Mouse (Mus musculus) megakaryocyte, embryonic 14.5 days (primary cell): ENCODE measurements around the gene Trp53i11. TPM values are rescaled to one million over a fixed set of nuclear protein-coding genes. Genes with fewer than 3 reads are reported as not detected.

Experiments used
- H3K27me3 ChIP-seq: replicated peaks from 2 replicates; pipeline ENCODE3; 2012; ENCODE audit warnings: inconsistent platforms
- H3K36me3 ChIP-seq: replicated peaks from 2 replicates; pipeline ENCODE3; 2012; ENCODE audit warnings: low read length, inconsistent platforms, mixed read lengths
- H3K4me1 ChIP-seq: 2 replicates; pipeline ENCODE4 v1.6.1; 2012; ENCODE audit warnings: inconsistent platforms
- H3K4me3 ChIP-seq: replicated peaks from 2 replicates; pipeline ENCODE3; 2012; ENCODE audit warnings: moderate library complexity, mild to moderate bottlenecking, inconsistent platforms
- H3K9me3 ChIP-seq: 2 replicates; pipeline ENCODE4 v1.6.1; 2012; ENCODE audit warnings: inconsistent platforms
- FLI1 ChIP-seq: IDR thresholded peaks from 2 replicates; pipeline ENCODE4 v1.6.1; 2012; ENCODE audit warnings: low read length, inconsistent platforms, mixed read lengths
- GATA1 ChIP-seq: IDR thresholded peaks from 3 replicates; pipeline ENCODE4 v1.6.1; 2012; ENCODE audit warnings: mixed read lengths, low read length, inconsistent platforms, borderline replicate concordance
- polyA plus RNA-seq: library from polyadenylated mRNA; stranded (reverse); fragments of >175 nt; gene quantifications from 2 replicates; pipeline ENCODE4 v1.2.3, GENCODE M21; 2012; ENCODE audit warnings: low replicate concordance; ENCODE audit not compliant: insufficient read depth

Trp53i11 gene
- polyA plus RNA-seq = 2.0 TPM in 1 of 2 replicates, not detected in the other

DNA sequence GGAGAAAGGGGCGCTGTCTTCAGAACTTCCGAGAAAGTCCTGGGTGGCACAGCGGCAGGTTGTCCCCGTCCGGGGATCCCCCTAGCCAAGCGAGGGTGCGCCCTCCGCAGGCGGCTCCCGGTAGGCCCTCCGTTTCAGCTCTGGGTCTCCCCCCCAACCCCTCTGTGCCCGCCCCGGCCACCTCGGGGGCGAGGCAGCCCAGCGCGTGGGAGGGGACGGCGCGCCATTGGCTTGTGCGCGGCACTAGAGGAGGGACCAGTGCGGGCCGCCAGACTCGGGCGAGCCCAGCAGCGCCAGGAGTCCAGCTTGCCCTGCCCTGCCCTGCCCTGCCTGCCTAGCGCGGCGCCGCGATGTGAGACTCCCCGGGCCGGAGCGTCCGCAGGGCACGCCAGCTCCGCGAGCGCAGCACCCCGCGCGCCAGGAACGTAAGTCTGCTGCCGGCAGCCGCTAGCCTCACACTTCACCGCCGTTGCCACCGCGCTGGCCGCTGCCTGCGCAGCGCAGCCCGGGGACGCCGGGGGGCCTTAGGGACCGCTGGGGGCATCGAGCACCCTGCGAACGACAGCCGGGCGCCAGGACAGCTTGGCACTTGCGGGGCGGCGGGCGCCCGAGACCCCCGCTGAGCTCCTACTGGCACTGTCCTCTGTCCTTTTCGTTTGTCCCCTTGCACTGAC, at the start of gene Trp53i11:
Gene Trp53i11 (plus strand): TSS at position 226 of the 674 bp plus-strand sequence.
- peaks cover 97% of the 10 kb centered on the region for H3K27me3 ChIP-seq
- no peak for TF ChIP-seq GATA1
- TF ChIP-seq FLI1 = no peak
- H3K36me3 ChIP-seq = no peaks in the 10 kb centered on the region
- H3K4me3 ChIP-seq = peak within 1 kb of the TSS; percentile 90
- peaks cover 36% of the 10 kb centered on the region for H3K4me1 ChIP-seq
- H3K9me3 ChIP-seq = no peaks in the 10 kb centered on the region

DNA sequence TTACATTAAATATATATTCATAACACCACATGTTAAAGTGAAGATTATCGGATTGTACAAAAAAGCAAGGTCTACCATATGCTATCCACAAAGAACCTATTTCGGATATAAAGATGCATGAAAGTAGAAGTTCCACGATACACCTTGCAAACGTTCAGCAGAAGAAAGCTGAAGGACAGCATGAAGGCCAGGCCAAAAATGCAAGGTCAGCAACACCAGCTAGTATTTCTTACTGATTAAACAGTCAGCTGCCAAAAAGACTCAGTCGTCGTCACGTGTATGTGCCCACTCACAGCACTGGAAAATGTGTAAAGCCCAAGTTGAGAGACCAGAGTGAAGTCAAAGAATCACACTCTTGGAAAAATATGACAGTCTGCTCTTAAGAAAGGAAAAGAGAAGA, 47.9 kb upstream of the Trp53i11 start:
- H3K4me1 ChIP-seq = no peaks in the 10 kb centered on the region
- peaks cover 45% of the 10 kb centered on the region for H3K27me3 ChIP-seq
- TF ChIP-seq FLI1 (no peak), GATA1 (no peak)
- H3K36me3 ChIP-seq = no peaks in the 10 kb centered on the region
- H3K9me3 ChIP-seq = no peaks in the 10 kb centered on the region
- no peak overlapping the region for H3K4me3 ChIP-seq

DNA sequence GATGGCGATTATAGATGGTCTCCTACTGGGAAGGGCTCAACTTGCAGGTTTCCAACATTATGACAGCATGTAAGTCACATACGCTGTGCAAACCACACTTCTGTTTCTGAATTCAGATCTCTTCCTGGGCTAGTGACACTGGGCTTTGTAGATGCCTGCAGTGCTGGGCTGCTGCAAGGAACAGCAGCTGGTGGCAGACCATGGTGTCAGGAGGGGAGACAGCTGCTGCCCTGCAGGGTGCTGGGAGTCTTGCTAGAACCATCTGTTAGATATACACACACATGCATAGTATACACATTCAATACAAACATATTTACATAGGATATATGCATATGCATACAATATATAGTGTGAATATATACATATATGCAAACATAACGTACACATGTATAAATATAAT, 46.0 kb upstream of the Trp53i11 start:
- peaks cover 48% of the 10 kb centered on the region for H3K27me3 ChIP-seq
- no peaks in the 10 kb centered on the region for H3K4me1 ChIP-seq
- no peak overlapping the region for H3K4me3 ChIP-seq
- H3K9me3 ChIP-seq = no peaks in the 10 kb centered on the region
- no peak for TF ChIP-seq FLI1
- TF ChIP-seq GATA1 = no peak
- no peaks in the 10 kb centered on the region for H3K36me3 ChIP-seq

DNA sequence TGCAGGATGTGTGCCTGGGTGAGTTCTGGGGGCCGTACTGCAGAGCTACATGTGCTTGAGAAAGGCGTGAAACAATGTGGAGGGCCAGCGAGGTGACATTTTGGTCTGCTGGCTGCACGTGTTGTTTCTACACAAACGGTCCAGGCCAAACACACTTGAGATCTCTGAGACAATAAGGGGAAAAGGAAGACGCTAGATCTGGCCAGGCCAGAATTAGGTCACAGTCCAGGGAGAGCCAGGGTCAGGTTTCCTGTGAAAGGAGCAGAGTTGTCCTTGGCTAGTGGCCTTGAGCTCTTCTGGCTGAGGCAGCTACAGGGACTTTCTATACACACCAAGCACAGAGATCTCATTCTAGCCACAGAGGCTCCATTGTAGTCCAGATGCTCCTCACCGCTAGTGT, 44.7 kb upstream of the Trp53i11 start:
- no peaks in the 10 kb centered on the region for H3K36me3 ChIP-seq
- H3K27me3 ChIP-seq = peaks cover 52% of the 10 kb centered on the region
- H3K4me1 ChIP-seq = no peaks in the 10 kb centered on the region
- TF ChIP-seq GATA1 (no peak), FLI1 (no peak)
- no peaks in the 10 kb centered on the region for H3K9me3 ChIP-seq
- H3K4me3 ChIP-seq = no peak overlapping the region

DNA sequence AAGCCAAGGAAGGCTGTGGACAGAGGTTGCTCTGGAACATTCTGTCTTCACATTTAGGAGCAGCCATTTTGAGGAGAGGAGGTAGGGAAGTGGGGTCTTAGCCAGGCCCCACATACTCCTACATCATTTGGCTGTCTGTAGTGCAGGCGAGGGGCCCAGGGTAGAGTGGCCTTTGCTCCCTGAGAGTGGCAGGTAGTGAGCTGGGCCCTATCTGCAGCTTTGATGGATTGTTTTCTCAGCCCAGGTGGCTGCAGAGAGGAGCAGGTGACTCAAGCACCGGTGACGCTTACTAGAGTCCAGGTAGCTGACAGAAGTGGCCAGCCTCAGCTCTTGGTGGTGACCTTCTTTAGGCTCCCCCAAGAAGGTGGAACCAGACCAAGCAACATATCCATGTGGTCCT, 43.2 kb upstream of the Trp53i11 start:
- H3K27me3 ChIP-seq = peaks cover 63% of the 10 kb centered on the region
- no peaks in the 10 kb centered on the region for H3K4me1 ChIP-seq
- H3K9me3 ChIP-seq = no peaks in the 10 kb centered on the region
- no peak for TF ChIP-seq GATA1
- TF ChIP-seq FLI1 = no peak
- no peak overlapping the region for H3K4me3 ChIP-seq
- H3K36me3 ChIP-seq = no peaks in the 10 kb centered on the region

DNA sequence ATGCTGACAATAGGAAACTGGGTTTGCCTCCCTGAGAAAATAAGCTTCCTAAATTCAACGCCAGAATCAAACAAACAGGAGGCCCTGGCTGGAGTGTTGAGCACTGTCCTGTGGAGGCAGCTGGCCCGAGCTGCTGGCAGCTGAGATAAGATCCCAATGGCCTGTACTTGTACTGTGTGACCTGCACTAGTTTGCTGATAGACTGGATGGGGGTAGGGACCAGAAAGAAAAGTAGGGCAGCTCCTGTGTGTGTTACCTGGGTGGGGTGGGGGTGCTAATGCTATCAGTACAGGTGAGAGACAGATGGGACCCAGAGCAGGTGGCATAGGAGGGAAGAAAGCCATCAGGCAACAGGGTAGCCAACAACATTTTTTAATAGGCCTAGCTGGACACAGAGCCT, 37.3 kb upstream of the Trp53i11 start:
- peaks cover 68% of the 10 kb centered on the region for H3K27me3 ChIP-seq
- TF ChIP-seq GATA1 = no peak
- no peak for TF ChIP-seq FLI1
- H3K36me3 ChIP-seq = no peaks in the 10 kb centered on the region

DNA sequence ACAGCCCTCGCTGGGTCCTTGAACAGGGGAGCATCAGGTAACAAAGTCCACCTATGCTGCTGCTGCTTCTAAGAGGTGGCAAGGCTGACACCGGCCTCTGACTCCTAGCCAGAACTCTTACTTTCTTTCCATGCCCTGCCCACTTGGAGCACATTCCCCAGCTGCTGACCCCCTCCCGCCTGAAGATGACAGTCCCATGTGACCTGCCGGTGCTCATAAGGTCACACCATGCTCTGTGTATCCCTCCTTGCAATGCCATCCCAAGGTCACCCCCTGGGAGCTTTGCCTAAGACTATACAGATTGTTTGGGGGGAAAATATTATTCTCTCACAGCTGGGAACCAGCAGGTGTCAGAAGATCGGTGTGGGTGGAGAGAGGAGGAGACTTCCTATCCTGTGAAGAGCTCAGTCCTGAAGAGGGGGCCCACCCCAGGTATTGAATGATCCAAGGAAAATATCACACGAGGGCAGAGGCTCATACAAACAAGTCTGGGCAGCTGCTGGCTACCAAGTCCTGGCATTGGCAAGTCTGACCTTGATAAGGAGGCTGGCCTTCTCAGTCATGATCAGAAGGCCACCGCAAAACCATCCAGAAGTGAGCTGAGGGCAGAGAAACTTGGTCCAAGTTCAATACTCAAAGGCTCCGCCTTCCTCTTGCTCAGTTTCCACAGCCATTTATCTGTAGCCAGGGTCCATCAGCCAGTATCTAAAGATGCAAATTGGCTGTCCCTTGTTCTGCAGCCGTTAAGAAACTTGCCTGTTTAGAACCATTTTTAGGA, 36.5 kb upstream of the Trp53i11 start:
- no peak for TF ChIP-seq FLI1
- TF ChIP-seq GATA1 = no peak
- Histone ChIP-seq H3K36me3 (no peaks in the 10 kb centered on the region), H3K4me3 (no peak overlapping the region), H3K9me3 (no peaks in the 10 kb centered on the region), H3K4me1 (no peaks in the 10 kb centered on the region), H3K27me3 (peaks cover 71% of the 10 kb centered on the region)

More for the DNA sequence above, 37.3 kb upstream of the Trp53i11 start:
- Histone ChIP-seq H3K4me3 (no peak overlapping the region), H3K4me1 (no peaks in the 10 kb centered on the region), H3K9me3 (no peaks in the 10 kb centered on the region)

DNA sequence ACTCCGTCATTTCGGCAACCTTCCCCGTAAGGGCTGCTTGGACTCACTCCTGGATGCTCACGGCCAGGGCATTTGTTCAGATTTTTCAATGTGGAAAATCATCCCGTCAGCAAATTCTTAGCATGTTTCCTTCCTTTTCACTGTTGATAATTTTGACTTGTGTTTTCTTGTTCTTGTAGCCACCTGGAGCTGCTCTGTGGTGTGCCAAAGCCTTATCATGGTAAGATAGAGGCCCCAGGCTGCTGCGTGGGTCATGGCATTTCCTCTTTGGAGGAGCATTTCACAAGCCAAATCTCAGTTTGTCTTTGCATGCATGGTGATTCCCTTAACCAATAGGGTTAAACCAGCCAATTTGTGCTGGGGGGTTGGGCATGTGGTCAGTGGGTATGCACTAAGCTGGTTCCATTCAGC, 35.2 kb upstream of the Trp53i11 start:
- Histone ChIP-seq H3K4me3 (no peak overlapping the region), H3K4me1 (no peaks in the 10 kb centered on the region), H3K36me3 (no peaks in the 10 kb centered on the region), H3K9me3 (no peaks in the 10 kb centered on the region), H3K27me3 (peaks cover 73% of the 10 kb centered on the region)
- TF ChIP-seq FLI1 = no peak
- no peak for TF ChIP-seq GATA1

DNA sequence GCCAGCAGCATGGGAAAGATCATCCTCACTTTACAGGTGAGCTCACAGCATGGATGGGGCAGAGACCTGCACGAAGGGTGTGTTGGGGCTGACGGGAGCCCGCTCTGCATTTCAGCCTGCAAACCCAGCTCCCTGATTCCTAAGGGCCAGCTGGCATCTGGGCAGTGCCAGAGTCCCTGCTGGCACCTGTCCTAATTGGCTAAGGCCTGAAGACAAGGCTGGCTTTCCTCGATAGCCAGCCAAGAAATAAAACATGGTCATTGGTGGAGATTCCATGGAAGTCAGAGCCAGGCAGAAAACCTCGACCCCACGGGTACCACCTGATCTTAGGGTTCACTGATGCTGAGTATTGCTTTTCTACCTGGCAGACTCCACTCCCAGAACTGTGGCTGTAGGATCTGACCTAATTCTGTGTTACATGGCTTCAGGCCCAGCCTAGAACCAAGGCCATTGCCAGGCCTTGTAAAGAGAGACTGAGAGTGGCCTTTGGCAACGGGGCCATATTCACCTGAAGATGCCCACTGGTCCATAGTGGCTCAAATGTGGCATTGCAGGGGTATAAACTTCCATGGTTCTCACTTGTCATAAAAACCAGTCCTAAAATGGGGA, 34.4 kb upstream of the Trp53i11 start:
- Histone ChIP-seq H3K9me3 (no peaks in the 10 kb centered on the region), H3K27me3 (peaks cover 72% of the 10 kb centered on the region), H3K4me3 (no peak overlapping the region), H3K36me3 (no peaks in the 10 kb centered on the region), H3K4me1 (no peaks in the 10 kb centered on the region)
- no peak for TF ChIP-seq GATA1
- no peak for TF ChIP-seq FLI1

DNA sequence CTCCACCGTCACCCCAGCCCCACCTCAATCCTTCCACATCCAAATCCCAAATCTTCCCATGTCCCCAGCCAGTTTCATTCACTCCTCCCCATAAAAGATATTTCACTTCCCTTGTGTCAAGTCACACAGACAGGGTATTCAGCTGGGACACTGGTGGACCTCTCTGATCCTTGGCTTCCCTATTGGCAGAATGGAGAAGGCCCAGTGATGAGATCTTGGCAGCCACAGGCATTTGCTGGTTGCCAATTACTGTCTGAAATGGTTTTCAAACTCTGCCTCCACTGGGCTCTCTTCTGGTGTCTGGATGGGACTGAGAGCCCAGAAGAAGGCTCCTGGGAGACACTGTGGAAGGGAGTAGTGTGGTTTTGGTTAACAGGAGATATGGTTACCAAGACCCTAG, 33.5 kb upstream of the Trp53i11 start:
- Histone ChIP-seq H3K9me3 (no peaks in the 10 kb centered on the region), H3K4me3 (no peak overlapping the region), H3K4me1 (no peaks in the 10 kb centered on the region), H3K36me3 (no peaks in the 10 kb centered on the region), H3K27me3 (peaks cover 70% of the 10 kb centered on the region)
- TF ChIP-seq FLI1 (no peak), GATA1 (no peak)
